Mouse (Mus musculus) ES-E14 (cell line): ENCODE measurements around the gene Akap2.

Experiments used
- HCFC1 ChIP-seq: IDR thresholded peaks from 2 replicates; pipeline ENCODE4 v1.6.1; 2012; ENCODE audit warnings: low read length, inconsistent platforms, borderline replicate concordance; ENCODE audit not compliant: insufficient read depth
- ZNF384 ChIP-seq: IDR thresholded peaks from 2 replicates; pipeline ENCODE4 v1.6.1; 2012; ENCODE audit warnings: low read depth, low read length, inconsistent platforms

DNA sequence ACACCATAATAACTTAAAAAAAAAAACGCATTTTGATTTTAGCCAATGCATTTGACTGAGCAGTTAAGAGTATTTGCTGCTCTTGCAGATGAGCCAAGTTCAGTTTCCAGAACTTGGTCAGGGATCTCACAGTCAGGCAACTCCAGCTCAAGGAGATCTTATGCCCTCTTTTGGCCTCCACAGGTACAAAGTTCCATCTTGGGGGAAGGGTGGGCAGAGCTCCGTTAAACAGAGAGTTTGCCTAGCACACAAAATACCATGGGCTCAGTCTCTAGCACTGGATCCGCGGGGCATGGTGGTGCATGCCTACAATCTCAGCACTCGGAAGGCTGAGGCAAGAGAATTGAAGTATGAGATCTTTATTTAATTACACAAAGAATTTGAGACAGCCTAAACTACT, 14.9 kb downstream of the Akap2 start:
- TF ChIP-seq ZNF384 = no peak
- no peak for TF ChIP-seq HCFC1
